Mouse (Mus musculus): ENCODE results near the gene Rerg. TPM values are rescaled to one million over a fixed set of nuclear protein-coding genes. Genes with fewer than 3 reads are reported as not detected.

The Rerg gene
- total and polyA plus RNA-seq, 3 experiments: 0.05 TPM; not detected in 2

DNA sequence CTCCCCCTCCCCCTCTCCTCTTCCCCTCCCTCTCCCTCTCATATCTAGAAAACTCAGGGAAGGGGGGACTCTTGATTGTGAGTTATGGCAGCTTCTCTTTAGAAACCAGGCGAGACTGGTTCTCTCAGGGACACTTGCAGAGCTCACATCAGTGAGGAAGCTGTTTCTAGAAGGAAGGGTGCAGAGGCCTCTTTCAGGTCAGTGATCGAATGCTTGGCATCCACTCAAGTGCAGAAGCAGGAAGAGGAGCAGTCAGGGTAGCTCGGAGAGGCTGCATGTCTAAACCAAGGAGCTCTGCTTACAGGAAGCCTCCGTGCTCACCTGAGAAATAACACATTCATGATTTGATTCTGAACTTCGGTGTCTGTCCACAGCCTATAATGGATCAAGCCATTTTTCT is 159.1 kb downstream of the Rerg start:
- TF ChIP-seq GATA1 (IDR thresholded peaks at IDR 0.05; ENCODE audit: borderline replicate concordance, low read length) (no peak), GATA2 (IDR thresholded peaks at IDR 0.05; ENCODE audit: borderline replicate concordance, low read depth, low read length) (no peak), CTCF (IDR thresholded peaks at IDR 0.05; ENCODE audit: low read depth, low read length) (no peak), TAL1 (conservative IDR thresholded peaks at IDR 0.05; ENCODE audit: low read depth, low read length) (no peak), POLR2AphosphoS5 (IDR thresholded peaks at IDR 0.05; ENCODE audit: insufficient replicate concordance, low read depth, low read length) (no peak)
- no peak for DNase-seq (ENCODE audit: low spot score)
- ATAC-seq (ENCODE audit: extremely low read depth, insufficient number of reproducible peaks, low FRiP score, poor library complexity, severe bottlenecking): no peak
- Histone ChIP-seq H3K36me3 (replicated peaks) (no peaks in the 10 kb centered on the region), H3K27me3 (ENCODE audit: insufficient read depth, low read length) (no peaks in the 10 kb centered on the region), H3K4me1 (ENCODE audit: insufficient read depth, low read depth, low read length) (no peaks in the 10 kb centered on the region), H3K9me3 (replicated peaks) (peaks cover 34% of the 10 kb centered on the region), H3K4me3 (ENCODE audit: low read depth, low read length) (no peak overlapping the region)

Other genes with a start within 250 kb of the Rerg start
- gene Erp27, start 248.3 kb downstream of the Rerg start, total RNA-seq (2014; fragmentation: Nextera tagmentation): 0.34 TPM in 1 of 2 replicates, not detected in the other
- gene Erp27, start 248.3 kb downstream of the Rerg start, total RNA-seq (2017): 0.76 and 0.87 TPM in 2 replicates
- not detected in 2 replicates for gene Erp27, start 248.3 kb downstream of the Rerg start, polyA plus RNA-seq (2012)
- gene Pde6h, start 246.7 kb downstream of the Rerg start, total RNA-seq (2014; fragmentation: Nextera tagmentation): not detected in 2 replicates
- 0.05 and 0.06 TPM in 2 replicates for gene Pde6h, start 246.7 kb downstream of the Rerg start, total RNA-seq (2017)
- gene Pde6h, start 246.7 kb downstream of the Rerg start, polyA plus RNA-seq (2012): not detected in 2 replicates
- 1,122 and 1,191 TPM in 2 replicates for gene Arhgdib, start 228.6 kb downstream of the Rerg start, total RNA-seq (2014; fragmentation: Nextera tagmentation)
- 613 and 661 TPM in 2 replicates for gene Arhgdib, start 228.6 kb downstream of the Rerg start, total RNA-seq (2017)
- 119 and 124 TPM in 2 replicates for gene Arhgdib, start 228.6 kb downstream of the Rerg start, polyA plus RNA-seq (2012)
- gene Ptpro, start 81.8 kb upstream of the Rerg start, total RNA-seq (2014; fragmentation: Nextera tagmentation): not detected in 2 replicates
- 0.05 TPM in 1 of 2 replicates, not detected in the other for gene Ptpro, start 81.8 kb upstream of the Rerg start, total RNA-seq (2017)
- gene Ptpro, start 81.8 kb upstream of the Rerg start, polyA plus RNA-seq (2012): not detected in 2 replicates

Data from G1E (cell line).